Mouse (Mus musculus): Measurements from ENCODE around the gene Pikfyve.

- TF ChIP-seq POLR2A (IDR thresholded peaks at IDR 0.05; ENCODE audit: control insufficient read depth, low read depth, low read length) (no peak), CTCF (IDR thresholded peaks at IDR 0.05; ENCODE audit: control insufficient read depth, insufficient read depth, insufficient replicate concordance, low read depth, low read length) (no peak)
Measured at GRCm38 (mm10) chr1:65176171-65176570, 10.3 kb upstream of the Pikfyve start.
